Mouse (Mus musculus) spleen, postnatal 10 days (tissue): ENCODE results near the gene Isx.

Experiments
- DNase-seq, 2 experiments: peaks; one replicate each; pipeline ENCODE4 v3.0.0; 2021 to 2022; ENCODE audit warnings: low spot score in 2 of 2

The Isx gene

DNA sequence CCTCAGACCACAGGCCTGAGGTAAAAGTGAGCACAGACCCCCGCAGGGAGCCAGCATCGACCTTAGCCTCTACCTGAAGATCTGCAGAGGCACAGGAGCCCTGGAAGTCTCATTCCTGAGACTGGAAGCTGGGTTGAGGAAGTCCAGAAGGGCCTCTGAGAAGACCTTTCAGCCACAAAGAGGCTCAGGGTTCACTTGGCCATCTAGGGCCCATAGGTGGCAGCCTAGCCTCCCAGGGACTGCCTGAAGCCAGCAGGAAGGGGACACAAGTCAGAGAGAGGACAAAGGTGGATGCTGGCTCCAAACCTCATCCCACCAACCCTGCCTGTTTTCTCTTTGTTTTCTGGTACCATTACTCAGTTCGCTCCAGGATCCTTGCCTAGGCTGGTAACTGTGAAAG, at the start of gene Isx:
Gene Isx (plus strand): TSS at position 234 of the 400 bp plus-strand sequence.
- no peak for DNase-seq

DNA sequence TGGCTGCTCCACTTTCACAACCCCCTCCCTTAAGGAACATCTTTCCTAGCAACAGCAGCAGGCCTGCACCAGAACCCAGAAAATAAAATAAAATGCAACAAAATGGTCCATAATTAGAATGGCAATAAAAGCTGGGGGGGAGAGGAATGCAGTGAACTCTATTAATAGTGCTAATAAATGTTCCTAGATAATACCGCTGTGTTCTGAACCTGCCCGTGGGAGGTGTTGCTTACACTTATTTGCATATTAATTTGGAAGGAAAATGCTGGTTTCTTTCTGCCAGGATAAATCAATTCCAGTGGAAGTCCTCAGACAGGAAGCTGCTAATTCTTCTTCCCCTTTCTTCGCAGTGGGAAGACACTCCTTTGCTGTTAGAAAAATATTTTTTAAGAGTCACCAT, 45.3 kb upstream of the Isx start:
- no peak for DNase-seq

DNA sequence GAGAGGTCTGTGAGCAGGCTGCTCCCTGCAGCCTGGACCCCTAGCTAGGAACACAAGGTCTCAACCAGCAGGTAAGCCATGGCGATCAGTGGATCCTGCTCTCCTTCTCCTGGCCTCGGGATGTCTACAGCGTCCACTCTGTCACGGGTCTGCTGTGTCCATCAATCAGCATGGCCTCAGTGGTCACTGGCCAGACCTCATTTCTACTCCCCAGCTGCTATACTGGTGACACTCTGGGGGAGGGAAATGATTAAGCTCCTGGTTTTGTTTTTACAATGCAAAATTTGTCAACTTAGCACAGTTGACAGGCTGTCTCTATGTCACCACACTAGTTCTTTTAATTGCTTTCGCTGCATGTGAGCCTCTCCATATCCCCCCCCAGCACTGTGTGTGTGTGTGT, 41.7 kb upstream of the Isx start:
- DNase-seq, result no peak

DNA sequence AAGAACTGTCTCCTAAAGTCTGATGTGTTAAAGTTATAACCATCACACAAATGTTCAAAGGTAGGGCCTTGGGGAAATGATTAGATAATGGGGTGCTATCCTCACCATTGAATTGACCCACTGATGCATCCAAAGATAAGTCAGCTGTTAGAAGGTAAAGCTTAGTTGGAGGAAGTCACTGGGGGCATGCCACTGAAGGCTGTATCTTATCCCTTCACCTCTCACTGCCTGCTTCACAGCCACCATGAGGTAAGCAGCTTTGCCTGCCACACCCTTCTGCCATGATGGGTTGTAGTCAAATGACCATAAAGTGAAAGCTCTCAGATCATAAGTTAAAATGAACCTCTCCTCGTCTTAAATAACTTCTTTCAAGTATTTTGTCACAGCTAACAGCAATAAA, 38.7 kb upstream of the Isx start:
- no peak for DNase-seq

DNA sequence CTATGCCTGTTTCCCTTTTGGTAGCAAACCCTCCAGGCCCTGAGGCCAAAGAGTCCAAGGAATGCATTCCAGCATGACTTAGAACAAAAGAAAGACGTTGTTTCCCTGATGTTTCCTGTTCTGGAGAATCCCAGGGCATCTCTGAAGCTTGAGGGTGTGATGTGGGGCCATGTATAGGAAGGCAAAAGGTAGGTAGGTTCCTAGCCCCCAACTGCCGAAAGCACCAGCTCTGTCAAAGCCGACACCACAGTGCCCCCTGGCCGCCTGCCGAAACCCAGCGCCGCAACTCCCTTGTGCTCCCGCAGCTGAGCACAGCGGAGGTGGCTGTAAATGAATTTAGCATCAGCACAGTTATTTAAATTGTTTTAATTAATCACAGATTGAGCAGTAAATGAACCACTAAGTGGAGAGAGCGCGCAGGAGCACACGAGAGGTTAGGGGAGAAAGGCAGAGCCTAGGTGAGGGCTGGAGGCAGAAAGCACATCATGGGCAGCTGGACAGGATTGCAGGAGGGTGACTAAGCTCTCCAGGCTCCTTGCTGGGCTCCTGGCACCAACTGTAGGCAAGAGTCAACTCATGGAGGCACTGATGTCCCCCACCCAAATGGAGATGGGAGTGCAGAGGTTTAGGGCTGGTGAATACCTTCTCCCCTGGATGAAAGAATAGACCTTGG, 25.5 kb upstream of the Isx start:
- no peak for DNase-seq

DNA sequence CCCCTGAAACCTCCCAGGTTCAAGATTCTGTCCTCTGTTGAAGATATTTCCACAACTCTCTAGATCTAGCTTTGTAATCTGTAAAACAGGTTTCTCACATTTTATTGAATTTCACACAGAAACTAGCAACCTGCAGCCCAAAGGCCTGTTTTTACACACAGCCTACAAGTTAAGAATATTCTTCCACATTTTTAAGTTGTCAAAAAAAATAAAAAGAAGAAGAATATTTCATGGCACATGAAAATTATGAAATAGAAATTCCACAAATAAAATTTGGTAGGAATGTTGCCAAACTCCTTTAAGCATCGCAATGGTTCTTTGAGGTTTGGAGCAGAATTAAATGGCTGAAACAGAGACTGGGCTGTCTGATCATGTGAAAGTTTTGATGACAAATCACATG, 24.3 kb upstream of the Isx start:
- no peak for DNase-seq

DNA sequence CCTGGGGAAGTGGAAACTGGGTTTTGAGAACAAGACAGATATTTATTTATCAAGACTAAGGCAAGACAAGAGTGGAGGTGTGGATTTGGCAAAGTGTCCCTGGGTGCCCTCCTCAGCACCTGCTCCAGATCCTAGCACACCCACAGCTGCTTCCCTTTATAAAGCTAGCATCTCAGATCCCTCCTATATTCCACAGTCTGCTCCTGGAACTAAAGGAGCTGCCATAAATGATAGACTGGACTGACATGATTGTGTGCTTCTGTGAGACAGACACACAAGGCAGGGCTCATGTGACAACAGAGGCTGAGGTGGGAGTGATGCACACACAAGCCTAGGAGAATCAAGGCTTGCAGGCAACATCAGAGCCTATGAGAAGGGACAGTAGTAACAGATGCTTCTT, 22.0 kb upstream of the Isx start:
- DNase-seq, result no peak

DNA sequence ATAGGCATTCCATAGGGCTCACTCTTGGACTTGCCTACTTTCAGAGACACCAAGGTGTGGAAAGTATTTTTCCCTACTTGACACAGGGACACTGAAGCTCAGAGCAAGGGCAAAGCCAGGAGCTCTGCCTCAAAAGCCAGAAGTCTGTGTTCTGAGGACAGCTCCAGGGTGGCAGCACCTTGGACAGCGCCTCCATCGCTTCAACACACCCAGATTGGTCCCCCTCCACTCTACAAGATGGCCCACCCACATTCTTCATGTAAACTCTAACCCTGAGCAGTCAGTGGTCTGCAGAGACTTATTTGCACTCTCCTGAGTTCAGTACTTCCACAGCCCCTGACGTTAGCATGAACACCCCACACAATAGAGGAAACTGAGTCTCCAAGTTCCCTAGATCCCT, 21.1 kb upstream of the Isx start:
- DNase-seq, result no peak

DNA sequence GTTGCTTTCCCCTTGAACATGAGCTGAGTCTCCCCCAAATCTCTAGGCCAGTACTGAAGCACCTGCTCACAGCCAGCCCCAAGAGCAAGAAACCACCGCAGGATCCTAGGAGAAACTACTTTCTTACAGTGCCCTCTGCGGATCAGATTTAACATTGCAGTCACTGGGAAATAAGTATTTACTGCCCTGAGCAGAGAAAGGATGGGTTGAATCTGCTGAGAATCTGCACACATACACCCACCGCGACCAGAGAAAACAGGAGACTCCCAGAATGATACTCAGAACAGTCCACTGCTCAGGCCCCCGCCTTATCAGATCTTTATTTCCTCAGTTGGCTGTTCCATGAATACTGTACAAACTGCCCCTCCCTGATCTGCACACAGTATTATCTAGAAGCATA, 19.5 kb upstream of the Isx start:
- peak in 1 of 2 experiments; percentile 18 for DNase-seq

DNA sequence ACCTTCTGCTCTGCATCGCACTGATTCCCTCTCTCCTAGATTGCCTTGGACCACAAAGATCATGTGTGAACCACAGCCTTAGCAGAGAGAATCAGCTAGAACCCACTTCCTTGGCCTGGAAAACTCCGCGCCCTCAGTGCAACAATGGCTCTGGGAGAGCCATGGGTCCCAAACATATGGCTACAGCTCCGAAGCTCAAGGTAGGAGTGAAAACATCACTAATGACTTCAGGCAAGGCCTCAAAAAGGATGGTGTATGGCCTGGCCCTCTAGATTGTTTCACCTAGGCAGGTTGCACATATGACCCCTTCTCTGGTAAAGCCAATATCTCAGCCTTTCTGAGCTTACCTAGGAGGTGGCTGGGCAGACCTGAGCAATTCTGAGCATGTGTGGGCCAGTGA, 18.2 kb upstream of the Isx start:
- DNase-seq, result no peak

DNA sequence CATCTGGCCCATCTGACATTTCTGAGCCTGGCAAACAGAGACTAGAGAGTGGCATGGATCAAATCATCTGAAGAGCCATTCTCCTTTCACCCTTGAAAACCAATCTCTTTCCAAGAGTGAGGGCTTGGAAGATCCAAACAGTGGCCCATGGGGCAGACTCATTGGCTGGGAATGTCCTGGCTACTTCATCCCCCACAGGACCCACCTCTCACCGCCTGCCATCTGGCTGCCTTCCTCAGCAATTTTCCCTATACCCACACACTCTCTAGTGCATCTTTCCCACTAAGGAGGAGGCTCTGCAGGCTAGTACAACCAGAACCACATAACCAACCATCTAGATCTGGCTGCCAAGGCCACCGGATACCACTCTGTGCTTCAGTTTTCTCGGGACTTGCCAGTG, 17.6 kb upstream of the Isx start:
- no peak for DNase-seq

DNA sequence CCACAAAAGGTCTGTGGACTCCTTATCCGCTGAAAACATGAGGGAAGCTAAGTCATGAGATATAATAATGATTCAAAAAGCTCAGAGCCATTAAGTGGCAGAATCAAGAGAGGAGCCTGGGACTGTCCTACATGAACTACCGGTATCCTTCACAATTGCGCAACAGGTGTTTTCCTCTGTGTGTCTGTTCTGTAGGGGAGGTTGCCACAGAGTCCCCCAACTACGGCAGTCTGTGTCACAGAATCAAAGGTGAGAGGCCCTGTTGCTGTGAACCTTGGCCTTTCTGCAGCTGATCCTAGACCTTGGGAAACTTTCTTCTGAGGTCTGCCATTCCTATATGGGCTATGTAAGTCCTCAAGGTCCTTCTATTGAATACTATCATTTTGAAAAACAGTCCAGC, 13.7 kb upstream of the Isx start:
- DNase-seq, result no peak

DNA sequence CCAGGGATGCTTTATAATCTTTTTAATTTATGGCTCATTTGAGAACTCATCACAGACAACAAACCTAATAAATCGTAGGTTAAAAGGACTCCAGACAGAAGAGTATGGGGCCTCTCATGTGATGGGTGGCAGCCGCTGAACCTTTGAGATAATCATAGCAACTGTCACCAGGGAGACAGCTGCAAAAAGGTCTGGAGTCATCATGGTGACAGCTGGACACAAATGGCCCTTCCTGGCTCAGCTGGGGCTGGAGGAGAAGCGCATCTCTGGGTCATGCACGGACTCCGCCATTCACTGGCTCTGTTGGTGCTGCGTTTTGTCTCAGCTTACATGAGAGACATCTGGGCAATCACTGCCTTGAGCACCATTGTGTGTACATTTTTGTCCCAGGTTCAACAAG, 12.5 kb upstream of the Isx start:
- DNase-seq, result no peak

DNA sequence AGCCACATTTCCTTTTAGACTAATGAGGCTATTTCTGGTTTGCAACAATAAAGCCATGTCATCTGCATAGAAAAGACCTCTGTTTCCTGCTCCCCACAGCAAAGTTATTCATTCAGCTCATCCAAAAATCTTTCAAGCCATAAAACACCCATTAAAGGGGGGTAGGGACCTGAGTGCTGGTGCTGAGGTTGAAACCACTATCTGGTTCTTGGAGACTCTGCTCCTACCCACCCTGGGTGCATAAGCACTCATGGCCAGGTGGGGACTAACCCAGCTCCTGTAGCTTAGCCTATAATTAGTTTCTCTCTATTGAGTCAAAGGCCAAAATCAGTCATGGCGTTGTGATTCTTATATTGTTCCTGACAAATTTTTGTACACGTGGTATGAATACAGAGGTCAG, 10.4 kb upstream of the Isx start:
- no peak for DNase-seq

DNA sequence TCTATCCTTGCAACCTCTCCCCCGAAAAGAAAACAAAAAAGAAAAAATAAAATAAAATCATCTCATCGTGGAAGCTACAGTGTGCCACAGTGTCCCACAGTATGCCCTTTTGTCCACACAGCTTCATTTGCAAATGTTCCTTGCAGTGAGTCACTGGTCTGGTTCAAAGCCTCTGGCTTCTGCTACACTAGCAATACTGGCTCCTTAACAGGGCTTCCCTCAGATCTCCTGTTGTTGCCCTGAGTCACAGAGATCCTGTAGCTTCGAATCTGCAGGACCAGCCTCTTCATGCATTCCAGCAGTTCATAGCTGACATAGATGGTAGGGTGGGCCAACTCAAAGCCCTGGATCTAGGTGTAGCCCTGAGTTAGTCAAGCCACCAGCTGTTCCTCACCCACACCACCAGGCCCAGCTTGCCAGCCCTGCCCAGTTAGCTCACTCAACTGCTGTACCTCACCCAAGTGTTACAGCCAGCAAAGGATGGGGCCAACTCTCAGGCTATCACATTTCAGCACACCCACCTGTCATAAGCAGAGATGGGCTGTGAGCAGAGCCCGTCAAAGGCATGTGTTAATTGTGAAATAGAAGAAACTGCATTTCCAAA, 2.5 kb upstream of the Isx start:
- DNase-seq, result no peak

DNA sequence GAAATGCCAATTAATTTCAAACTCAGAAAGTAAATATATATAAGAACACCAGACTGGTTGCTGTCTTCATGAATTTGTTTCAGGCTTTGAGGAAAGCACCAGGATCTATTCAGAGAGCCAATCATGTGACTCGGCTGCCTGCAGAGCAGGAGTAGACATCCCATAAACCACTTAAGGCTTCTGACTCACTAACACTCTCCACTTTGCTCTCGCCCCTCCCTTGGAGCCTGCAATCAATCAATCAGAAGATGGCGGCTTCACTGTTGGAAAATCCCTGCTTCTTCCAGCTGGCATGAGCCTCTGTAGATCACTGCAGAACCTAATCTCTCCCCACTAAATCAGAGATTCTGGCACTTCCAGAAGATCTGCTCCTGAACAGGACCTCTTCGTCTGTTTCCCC, 1.3 kb upstream of the Isx start:
- DNase-seq, result no peak

DNA sequence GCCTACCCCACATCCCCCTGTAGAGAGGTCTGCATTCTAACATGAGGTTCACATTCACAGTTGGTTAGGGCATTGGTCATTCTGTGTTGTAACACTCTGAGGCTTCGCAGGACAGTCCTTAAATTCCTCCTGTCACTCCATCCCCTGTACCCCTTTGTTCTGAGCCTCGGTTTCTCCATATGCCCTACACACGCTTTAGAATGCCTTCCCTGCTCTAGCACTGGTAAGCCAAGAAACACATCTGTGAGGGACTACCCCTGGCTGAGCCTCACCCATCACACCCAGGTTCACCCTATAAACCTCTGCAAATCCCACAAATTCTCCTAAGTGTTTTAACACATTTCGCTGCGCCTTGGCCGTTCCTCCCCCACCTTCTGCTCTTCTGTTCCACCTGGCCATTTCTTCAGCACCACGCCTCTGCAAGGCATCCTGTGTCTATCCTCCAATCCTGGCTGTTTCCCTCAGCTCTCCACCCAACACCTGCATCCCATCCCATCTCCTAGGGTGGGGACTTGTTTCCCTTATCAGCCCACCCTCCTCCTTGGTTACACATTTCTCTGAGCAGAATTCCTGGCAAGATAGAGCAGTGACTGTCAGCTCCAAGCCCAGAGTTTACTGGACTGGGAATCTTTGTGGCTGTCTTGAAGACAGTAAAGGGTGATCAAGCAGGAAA, 686 bp upstream of the Isx start:
- no peak for DNase-seq

DNA sequence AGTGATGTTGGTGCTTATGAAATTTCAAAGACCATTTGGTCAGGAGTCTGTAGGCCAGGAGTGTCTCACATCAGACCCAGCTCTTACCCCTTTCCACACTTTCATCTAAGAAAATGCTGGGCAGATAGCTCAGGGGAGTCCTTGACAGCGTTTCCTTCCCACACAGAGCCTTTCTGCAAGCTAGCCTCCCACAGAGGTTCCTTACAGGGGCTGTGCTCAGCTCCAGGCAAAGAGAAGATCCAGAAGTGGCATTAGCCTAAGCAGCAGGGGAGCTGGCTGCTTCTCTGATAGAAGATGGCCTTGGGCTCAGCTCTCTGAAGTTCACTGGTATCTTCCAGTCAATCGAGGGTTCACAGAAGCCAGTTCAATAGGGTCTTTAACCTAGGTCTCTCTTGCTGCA, 1.6 kb downstream of the Isx start:
- no peak for DNase-seq

DNA sequence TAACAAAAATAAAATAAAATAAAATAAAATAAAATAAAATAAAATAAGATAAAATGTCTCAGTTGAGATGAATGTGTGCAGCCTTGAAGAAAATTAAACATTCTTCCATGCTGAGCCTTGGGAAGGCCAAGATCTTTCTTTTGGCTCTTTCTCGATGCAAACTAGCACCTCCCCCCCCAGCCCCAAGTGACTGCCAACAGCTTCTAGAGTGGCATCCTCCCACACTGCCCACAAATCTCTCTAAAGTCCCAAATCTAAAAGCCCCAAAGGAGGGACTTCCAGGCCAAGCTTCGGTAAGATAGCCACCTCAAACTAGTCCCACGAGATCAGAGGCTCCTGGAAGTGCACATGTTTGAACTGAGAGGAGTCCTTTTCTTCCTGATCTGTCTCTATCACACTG, 5.7 kb downstream of the Isx start:
- DNase-seq, result no peak

DNA sequence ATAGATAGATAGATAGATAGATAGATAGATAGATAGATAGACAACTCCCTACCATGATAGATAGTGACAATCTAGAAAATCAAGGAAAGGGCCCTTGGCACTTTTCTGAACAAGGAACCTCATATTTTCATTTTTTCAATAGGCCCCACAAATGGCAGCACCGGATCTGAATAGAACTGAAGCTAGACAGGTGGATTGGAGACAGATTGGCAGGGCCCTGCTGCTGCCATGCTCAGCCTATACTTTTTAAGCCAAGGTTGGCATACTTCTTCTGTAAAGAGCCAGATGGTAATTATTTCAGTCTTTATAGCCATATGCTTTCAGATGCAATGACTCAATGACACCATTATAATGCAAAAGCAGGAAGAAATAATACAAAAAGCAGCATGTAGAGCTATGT, 15.8 kb downstream of the Isx start:
- no peak for DNase-seq

DNA sequence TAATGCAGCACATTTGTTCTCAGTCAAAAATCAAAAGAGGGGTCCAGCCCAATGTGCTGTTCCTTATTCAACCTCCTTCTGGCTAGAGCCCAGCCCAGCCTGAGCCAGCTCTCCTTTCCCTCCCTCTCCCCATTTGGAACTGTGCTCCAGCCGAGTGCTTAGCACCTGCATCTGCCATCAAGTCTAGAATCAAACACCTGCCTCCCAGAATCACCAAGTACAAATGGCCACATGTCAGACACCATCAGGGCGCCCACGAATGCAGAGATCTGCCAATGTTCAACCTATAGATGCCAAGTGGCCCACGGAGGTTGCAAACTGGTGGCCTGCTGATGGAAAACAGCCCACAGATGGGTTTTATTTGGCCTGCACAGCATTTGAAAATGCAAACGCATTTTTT, 18.1 kb downstream of the Isx start:
- DNase-seq, result no peak

DNA sequence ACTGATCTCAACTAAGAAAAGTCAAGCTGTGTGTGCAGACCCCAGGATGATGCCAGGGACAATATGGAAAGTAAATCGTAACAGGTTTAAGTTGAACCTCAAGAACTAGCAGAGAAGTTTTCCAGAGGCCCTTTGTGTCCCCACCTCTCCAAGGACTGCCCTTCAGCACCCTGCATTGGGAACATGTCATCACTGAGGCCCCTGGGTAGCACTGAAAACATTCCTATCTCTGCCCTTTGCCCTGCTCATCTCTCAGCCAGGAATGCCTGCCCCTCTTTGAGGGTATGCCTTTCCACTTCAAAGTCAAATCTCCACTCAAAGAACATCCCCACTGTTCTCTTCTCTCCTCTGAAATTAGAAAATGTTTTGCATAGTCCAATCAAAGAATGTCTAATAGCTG, 23.3 kb downstream of the Isx start:
- no peak for DNase-seq

DNA sequence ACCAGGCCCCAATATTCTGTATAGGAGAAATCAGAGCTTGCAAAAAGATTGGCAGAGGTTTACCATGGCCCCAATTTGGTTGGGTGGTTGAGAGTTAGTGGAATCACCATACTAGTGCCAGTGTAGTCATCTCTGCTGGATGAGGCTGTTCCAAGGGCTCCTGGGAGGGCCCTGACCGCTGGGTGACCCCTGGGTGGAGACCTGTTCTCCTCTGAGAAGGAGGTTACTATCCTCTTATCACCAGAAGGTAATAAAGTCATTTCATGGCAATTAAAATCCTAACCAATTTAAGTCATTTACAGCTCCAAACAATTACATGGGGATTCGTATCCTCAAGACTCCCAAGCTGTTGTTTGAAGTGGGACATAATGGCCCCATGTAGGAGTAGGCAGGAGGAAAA, 24.3 kb downstream of the Isx start:
- no peak for DNase-seq

DNA sequence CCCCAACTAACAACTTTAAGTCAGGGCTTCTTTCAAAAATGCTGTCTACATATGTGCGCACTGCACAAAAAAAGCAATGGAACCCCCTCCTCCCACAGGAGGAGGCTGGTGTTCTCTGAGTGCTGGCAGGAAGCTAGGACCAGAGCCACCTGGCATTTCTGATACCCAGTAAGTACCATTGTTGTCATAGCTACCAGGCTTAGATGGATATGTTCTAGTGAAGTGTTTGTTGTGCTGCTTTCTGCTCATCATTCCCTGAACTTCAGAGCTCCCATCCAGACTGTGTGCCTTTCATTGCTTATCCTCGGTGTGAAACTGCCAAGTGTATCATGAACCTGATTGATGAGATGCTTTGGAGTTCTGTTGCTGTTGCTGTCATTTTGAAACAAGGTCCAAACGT, 26.8 kb downstream of the Isx start:
- DNase-seq, result no peak
